Mouse (Mus musculus) cerebellum, postnatal 36 days (tissue): ENCODE measurements around the gene Rnf145.

Source experiments
- DNase-seq, 2 experiments: peaks; one replicate each; pipeline ENCODE4 v3.0.0; 2021 to 2022; ENCODE audit warnings: mixed read lengths in 2 of 2

The Rnf145 gene

GRCm38 (mm10) chr11:44537403-44537802 lies 18.6 kb downstream of the Rnf145 start:
- DNase-seq, result no peak

- no peak for DNase-seq
These were observed 19.3 kb downstream of the Rnf145 start for GRCm38 (mm10) chr11:44538101-44538500.

- DNase-seq, result no peak
These were observed 19.9 kb downstream of the Rnf145 start for GRCm38 (mm10) chr11:44538501-44539290.

- no peak for DNase-seq
These were observed 20.6 kb downstream of the Rnf145 start for GRCm38 (mm10) chr11:44539291-44539930.

GRCm38 (mm10) chr11:44540243-44540642 lies 21.5 kb downstream of the Rnf145 start:
- DNase-seq, result no peak

GRCm38 (mm10) chr11:44541280-44541679 lies 22.5 kb downstream of the Rnf145 start:
- DNase-seq, result no peak

GRCm38 (mm10) chr11:44541813-44542212 lies 23.0 kb downstream of the Rnf145 start:
- no peak for DNase-seq

- no peak for DNase-seq
These were observed 24.8 kb downstream of the Rnf145 start for GRCm38 (mm10) chr11:44543593-44543992.

GRCm38 (mm10) chr11:44543996-44544395 lies 25.2 kb downstream of the Rnf145 start:
- no peak for DNase-seq

- no peak for DNase-seq
These were observed 26.4 kb downstream of the Rnf145 start for GRCm38 (mm10) chr11:44545181-44545580.

GRCm38 (mm10) chr11:44546250-44546649 lies 27.5 kb downstream of the Rnf145 start:
- no peak for DNase-seq

GRCm38 (mm10) chr11:44547651-44548196 lies 29.0 kb downstream of the Rnf145 start:
- peak in 1 of 2 experiments; percentile 40 for DNase-seq

GRCm38 (mm10) chr11:44548816-44549215 lies 30.1 kb downstream of the Rnf145 start:
- DNase-seq, result no peak

GRCm38 (mm10) chr11:44549511-44550278 lies 30.9 kb downstream of the Rnf145 start:
- DNase-seq, result no peak

GRCm38 (mm10) chr11:44550996-44551395 lies 32.2 kb downstream of the Rnf145 start:
- DNase-seq, result no peak

- DNase-seq, result no peak
These were observed 35.6 kb downstream of the Rnf145 start for GRCm38 (mm10) chr11:44554339-44554738.

GRCm38 (mm10) chr11:44558521-44558920 lies 39.8 kb downstream of the Rnf145 start:
- DNase-seq, result no peak

- no peak for DNase-seq
These were observed 40.7 kb downstream of the Rnf145 start for GRCm38 (mm10) chr11:44559466-44559865.

GRCm38 (mm10) chr11:44560396-44560795 lies 41.6 kb downstream of the Rnf145 start:
- peak; percentile 35 to 39 for DNase-seq

GRCm38 (mm10) chr11:44561476-44562015 lies 42.8 kb downstream of the Rnf145 start:
- no peak for DNase-seq

- no peak for DNase-seq
These were observed 43.8 kb downstream of the Rnf145 start for GRCm38 (mm10) chr11:44562389-44563135.

- no peak for DNase-seq
These were observed 45.6 kb downstream of the Rnf145 start for GRCm38 (mm10) chr11:44564245-44564864.
